Mouse (Mus musculus) intestine, postnatal 0 days (tissue): ENCODE results near the gene Eed. TPM values are rescaled to one million over a fixed set of nuclear protein-coding genes. Genes with fewer than 3 reads are reported as not detected.
A peak's percentile ranks its signal among the peaks of the same experiment; 100 is the strongest.

Experiments used
- ATAC-seq: fragments of 200-750 bp; cut with Nextera tagmentation; 2 replicates; pipeline ENCODE4 v1.8.0; 2017; ENCODE audit warnings: mild to moderate bottlenecking, moderate TSS enrichment, moderate library complexity
- H3K27ac ChIP-seq: fragments of 300-500 bp; sonication (generic); 2 replicates; pipeline ENCODE4 v1.5.1; 2014; ENCODE audit warnings: mild to moderate bottlenecking, low read depth, low read length, moderate library complexity
- H3K27me3 ChIP-seq: fragments of 300-500 bp; sonication (generic); replicated peaks from 2 replicates; pipeline ENCODE4 v1.6.1; 2014; ENCODE audit warnings: low read length, mixed read lengths; ENCODE audit not compliant: control insufficient read depth, insufficient read depth
- H3K36me3 ChIP-seq: fragments of 300-500 bp; sonication (generic); 2 replicates; pipeline ENCODE4 v1.6.1; 2014; ENCODE audit warnings: mild to moderate bottlenecking, moderate library complexity; ENCODE audit not compliant: control insufficient read depth, insufficient read depth
- H3K4me1 ChIP-seq: fragments of 300-500 bp; sonication (generic); replicated peaks from 2 replicates; pipeline ENCODE4 v1.6.1; 2014; ENCODE audit warnings: antibody characterized with exemption, low read length, mixed read lengths; ENCODE audit not compliant: control insufficient read depth, insufficient read depth
- H3K4me2 ChIP-seq: fragments of 300-500 bp; sonication (generic); replicated peaks from 2 replicates; pipeline ENCODE4 v1.6.1; 2014; ENCODE audit warnings: low read depth, mild to moderate bottlenecking, moderate library complexity
- H3K4me3 ChIP-seq: fragments of 300-500 bp; sonication (generic); 2 replicates; pipeline ENCODE4 v1.5.1; 2014; ENCODE audit warnings: low read depth, low read length
- H3K9ac ChIP-seq: fragments of 300-500 bp; sonication (generic); 2 replicates; pipeline ENCODE4 v1.6.1; 2014; ENCODE audit warnings: mild to moderate bottlenecking, low read depth, low read length
- H3K9me3 ChIP-seq: fragments of 300-500 bp; sonication (generic); 2 replicates; pipeline ENCODE4 v1.6.1; 2016; ENCODE audit warnings: mixed run types; ENCODE audit not compliant: control insufficient read depth
- CTCF ChIP-seq: sonication (generic); IDR thresholded peaks from 2 replicates; pipeline ENCODE4 v1.5.1; 2016; ENCODE audit warnings: low read depth, mild to moderate bottlenecking, control low read depth, antibody characterized with exemption, moderate library complexity
- WGBS: fragments of 180-500 bp; shearing (Covaris S2); extraction: QIAGEN DNeasy Blood & Tissue Kit; methylation state at CpG from one replicate; pipeline ENCODE4 v1.1.7; 2014; 5-methylcytosine and 5-hydroxymethylcytosine counted together
- polyA plus RNA-seq: library from polyadenylated mRNA; unstranded; fragments of >200 nt; fragmentation: Nextera tagmentation; extraction: Ambion mirVana; gene quantifications from 2 replicates; pipeline ENCODE4 v1.2.1, GENCODE M21; 2015

The Eed gene
- 33.7 and 35.1 TPM in 2 replicates for polyA plus RNA-seq

DNA sequence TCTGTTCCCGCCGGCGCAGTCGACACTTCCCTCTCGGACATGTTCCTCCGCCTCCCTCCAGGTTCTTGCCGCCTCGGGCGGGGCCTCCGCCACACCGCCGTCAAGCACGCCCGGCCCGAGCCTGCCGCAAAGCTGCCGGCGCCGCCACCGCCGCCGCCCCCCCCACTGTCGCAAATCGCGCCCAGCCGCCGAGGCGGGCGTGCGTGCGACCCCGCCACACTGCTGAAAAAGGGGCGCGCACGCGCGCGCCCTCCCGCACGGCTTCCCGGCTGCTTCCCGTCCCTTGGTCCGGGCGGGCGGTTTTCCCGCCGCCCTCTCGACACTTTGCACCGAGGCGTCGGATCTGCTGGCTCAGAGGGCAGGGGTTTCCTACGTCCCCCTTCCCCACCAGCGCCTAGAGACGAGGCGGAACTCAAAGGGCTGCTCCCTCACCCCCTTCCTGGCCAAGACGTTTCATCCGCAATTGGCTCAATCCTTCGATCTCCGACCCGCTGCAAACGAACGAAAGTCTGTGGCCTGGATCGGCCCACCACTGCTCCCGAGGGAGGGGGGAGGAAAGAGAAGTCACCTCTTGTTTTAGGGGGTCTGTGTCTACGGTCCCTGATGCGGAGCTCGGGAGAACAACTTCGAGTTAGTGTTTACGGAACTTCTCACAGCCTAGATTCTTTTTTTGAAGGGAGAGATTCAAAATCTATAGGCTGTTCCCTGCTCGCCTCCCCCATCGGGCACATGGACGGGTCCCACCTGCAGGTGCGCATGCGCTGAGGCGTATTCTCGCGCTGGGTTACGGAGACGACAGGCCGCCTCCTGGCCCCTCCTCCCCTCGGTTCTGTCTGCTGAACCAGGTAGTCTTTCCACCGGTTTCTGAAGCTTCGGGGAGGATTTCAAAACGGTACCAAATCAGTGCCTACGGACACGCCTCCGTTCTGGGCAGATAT is at the start of gene Eed:
Eed (minus strand) TSS at position 499 of the 938 bp plus-strand sequence.
- peak within 1 kb of the TSS; percentile 82 for H3K4me2 ChIP-seq
- peaks cover 9% of the 10 kb centered on the region; the same call in 1 of the 2 replicates for H3K36me3 ChIP-seq
- H3K27ac ChIP-seq = peak within 1 kb of the TSS; percentile 99
- peak; percentile 93 for ATAC-seq
- H3K4me3 ChIP-seq = peak within 1 kb of the TSS; percentile 85
- H3K4me1 ChIP-seq = no peaks in the 10 kb centered on the region
- H3K27me3 ChIP-seq = no peaks in the 10 kb centered on the region
- H3K9me3 ChIP-seq = no peaks in the 10 kb centered on the region
- no peak for TF ChIP-seq CTCF
- H3K9ac ChIP-seq = peak within 1 kb of the TSS; percentile 96
- under 1% methylated on average over 87 of the region's 87 CpGs for WGBS

DNA sequence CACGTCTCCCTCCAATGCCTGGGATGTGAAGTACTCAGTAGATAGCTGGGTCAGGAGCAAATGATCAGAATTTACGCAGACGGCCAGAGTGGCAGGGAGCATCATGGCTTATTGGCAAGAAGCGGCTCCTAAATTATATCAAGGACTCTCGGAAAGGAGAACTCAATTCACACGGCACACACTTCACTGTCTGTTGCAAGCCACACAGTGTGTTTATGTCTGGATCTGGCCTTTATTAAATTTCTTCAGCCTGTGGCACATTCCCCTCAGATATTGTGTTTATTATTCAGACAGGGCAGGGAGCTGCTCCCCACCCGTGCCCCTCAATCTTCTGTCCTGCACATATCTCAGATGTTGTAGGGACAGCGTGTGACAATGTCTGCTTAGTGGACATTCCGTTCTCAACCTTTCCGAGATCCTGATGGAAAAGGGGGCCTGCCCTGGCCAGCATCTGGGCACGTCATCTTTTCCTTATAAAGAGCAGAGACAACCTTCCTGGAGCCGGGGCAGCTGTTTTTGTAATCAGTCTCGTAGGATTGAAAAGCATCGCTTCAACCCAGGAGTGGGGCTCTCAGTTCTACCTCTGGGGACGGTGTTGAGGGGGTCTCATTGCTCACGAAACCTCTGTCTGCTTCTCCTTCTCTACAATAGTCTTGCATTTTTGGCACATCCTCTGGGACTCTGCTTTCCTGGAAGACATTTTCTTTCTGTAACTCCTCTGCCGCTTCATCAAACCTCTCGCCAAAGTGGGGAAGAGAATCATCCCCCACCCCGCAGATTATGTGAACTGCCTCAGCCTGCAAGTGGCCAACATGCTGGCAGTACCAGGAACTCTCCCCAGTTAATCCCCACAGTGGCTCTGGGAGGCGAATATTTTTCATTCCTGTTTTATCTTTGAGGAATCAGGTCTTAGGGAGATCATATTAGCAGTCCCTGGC is 49.0 kb upstream of the Eed start:
- H3K27ac ChIP-seq = peak overlapping the region; percentile 51
- peak; percentile 19; the same call in 1 of the 2 replicates for TF ChIP-seq CTCF
- peak overlapping the region; percentile 35 for H3K4me2 ChIP-seq
- peaks cover 12% of the 10 kb centered on the region for H3K4me1 ChIP-seq
- no peak overlapping the region for H3K4me3 ChIP-seq
- 44% methylated on average over 20 of the region's 20 CpGs for WGBS
- no peaks in the 10 kb centered on the region for H3K9me3 ChIP-seq
- no peak overlapping the region for H3K9ac ChIP-seq
- no peaks in the 10 kb centered on the region for H3K27me3 ChIP-seq
- H3K36me3 ChIP-seq = no peaks in the 10 kb centered on the region
- ATAC-seq = peak; percentile 31; the same call in 1 of the 2 replicates

DNA sequence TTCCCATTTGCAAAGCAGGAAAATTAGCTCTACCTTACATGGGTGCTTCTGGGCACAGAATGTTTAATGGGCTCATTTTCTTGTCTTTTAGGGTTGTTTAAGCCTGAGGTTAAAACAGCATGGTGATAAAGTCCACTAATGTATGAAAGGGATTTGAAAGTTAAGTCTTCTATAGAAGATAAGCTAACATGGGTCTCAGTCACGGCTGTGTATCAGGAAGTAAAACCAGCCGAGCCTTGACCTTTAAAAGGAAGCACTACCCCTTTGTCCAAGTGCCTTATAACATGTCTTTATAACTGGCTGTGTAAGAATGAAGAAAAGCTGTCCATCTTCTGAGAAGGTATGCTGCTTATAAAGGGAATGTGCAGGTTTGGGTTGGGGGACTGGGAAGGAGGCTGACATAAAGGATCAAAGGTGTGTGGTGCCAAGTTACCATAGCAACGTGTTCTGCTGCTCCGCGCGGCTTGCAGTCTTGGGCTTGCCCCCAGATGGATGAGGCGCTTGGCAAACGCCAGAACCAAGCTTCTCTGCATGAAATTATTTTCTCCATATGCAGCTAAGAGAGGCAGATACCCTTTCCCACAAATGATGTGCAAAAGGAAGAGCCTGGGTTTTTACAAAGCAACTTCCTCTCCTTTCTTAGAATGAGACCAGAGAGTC is 48.2 kb upstream of the Eed start:
- peak overlapping the region; percentile 35 for H3K4me2 ChIP-seq
- peak overlapping the region; percentile 42; the same call in 1 of the 2 replicates for H3K27ac ChIP-seq
- no peak for TF ChIP-seq CTCF
- no peak overlapping the region for H3K9ac ChIP-seq
- H3K27me3 ChIP-seq = no peaks in the 10 kb centered on the region
- 10% methylated on average over 8 of the region's 8 CpGs for WGBS
- peaks cover 12% of the 10 kb centered on the region for H3K4me1 ChIP-seq
- H3K36me3 ChIP-seq = no peaks in the 10 kb centered on the region
- no peaks in the 10 kb centered on the region for H3K9me3 ChIP-seq
- ATAC-seq = 0 out of 2 replicates have a peak, but pooled peaks have one; percentile 25
- no peak overlapping the region for H3K4me3 ChIP-seq

DNA sequence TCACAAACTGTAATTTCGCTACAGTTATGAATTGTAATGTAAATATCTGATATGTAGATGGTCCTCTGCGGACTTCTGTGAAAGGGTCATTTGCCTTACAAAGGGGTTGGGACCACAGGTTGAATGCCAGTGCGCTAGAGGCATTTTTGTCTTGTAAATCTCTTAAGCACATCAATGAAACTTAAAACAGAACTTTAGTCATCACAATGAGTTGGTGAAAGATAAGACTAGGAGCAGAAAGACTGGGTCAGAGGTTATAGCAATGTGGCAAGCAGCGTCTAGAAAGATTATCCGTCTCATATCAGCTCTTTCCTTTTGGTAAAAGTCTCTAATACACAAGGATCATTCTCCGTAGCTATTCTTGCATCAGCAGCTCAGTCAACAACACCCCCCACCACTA is 44.2 kb upstream of the Eed start:
- ATAC-seq = no peak
- Histone ChIP-seq H3K9ac (no peak overlapping the region), H3K9me3 (no peaks in the 10 kb centered on the region), H3K36me3 (no peaks in the 10 kb centered on the region), H3K27me3 (no peaks in the 10 kb centered on the region), H3K27ac (no peak overlapping the region), H3K4me1 (peaks cover 9% of the 10 kb centered on the region), H3K4me3 (no peak overlapping the region), H3K4me2 (no peak overlapping the region)
- TF ChIP-seq CTCF = no peak
- 60% methylated on average over 6 of the region's 6 CpGs for WGBS

DNA sequence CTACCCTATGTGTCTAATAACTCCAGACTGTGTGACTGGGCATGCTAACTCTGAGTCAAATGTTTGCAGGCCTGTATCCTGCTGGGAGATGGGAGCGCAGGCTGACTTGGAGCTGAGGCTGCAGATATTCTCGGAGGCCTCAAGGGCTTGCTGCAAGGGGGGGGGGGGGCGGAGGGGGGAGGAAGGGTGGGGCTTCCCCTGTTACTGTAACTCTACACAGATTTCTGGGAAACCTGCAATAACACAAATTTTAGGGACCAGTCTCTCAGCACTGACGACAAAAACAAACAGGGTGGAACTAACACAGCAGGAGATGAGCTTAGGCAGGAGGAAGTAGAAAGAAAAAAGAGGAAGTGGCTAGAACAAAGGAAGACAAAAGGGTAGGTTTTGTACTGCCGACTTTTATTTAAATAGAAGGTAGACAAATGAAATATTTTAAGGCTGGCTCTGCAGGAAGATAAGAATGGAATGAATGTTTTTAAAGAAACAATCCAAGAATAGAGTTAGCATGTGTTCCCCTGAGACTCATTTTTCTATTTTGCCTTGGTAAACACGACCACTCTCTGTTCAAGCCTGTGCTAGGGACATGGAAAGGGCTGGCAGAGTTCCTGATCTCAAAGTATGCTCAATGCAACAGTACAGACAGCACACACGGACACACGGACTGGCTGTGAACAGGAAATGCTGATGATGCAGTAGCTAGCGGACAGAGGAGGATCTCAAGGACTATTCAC is 42.4 kb upstream of the Eed start:
- TF ChIP-seq CTCF = no peak

More for the DNA sequence above, 42.4 kb upstream of the Eed start:
- no peaks in the 10 kb centered on the region for H3K27me3 ChIP-seq
- no peak overlapping the region for H3K4me3 ChIP-seq
- peak overlapping the region; percentile 74 for H3K27ac ChIP-seq
- no peaks in the 10 kb centered on the region for H3K9me3 ChIP-seq
- H3K4me1 ChIP-seq = no peaks in the 10 kb centered on the region
- H3K36me3 ChIP-seq = no peaks in the 10 kb centered on the region
- no peak for ATAC-seq
- 0 out of 2 replicates have a peak overlapping the region, but pooled peaks have one; percentile 2 for H3K4me2 ChIP-seq
- 35% methylated on average over 8 of the region's 9 CpGs for WGBS
- H3K9ac ChIP-seq = no peak overlapping the region
